Mouse (Mus musculus) erythroblast, embryonic 14.5 days (primary cell): ENCODE measurements around the gene Fbxw19. TPM values are rescaled to one million over a fixed set of nuclear protein-coding genes. Genes with fewer than 3 reads are reported as not detected.
"Not testable (repeated sequence)": the region's sequence is repeated elsewhere in the genome, so short reads cannot be mapped to it uniquely, and the experiment has no call there.

ENCODE experiments used
- H3K27me3 ChIP-seq: 2 replicates; pipeline ENCODE4 v1.6.1; 2012; ENCODE audit warnings: inconsistent platforms; ENCODE audit not compliant: control insufficient read depth
- H3K36me3 ChIP-seq: 2 replicates; pipeline ENCODE4 v1.6.1; 2012; ENCODE audit warnings: mild to moderate bottlenecking, inconsistent platforms; ENCODE audit not compliant: control insufficient read depth
- H3K4me1 ChIP-seq: 2 replicates; pipeline ENCODE4 v1.6.1; 2012; ENCODE audit warnings: inconsistent platforms; ENCODE audit not compliant: control insufficient read depth
- H3K4me3 ChIP-seq: replicated peaks from 2 replicates; pipeline ENCODE3; 2012; ENCODE audit warnings: moderate library complexity, mild to moderate bottlenecking, inconsistent platforms
- H3K9me3 ChIP-seq: 2 replicates; pipeline ENCODE4 v1.6.1; 2012; ENCODE audit warnings: low read length, inconsistent platforms, mixed read lengths; ENCODE audit not compliant: control insufficient read depth
- GATA1 ChIP-seq: IDR thresholded peaks from 2 replicates; pipeline ENCODE4 v1.6.1; 2012; ENCODE audit warnings: low read length, inconsistent platforms, mixed read lengths
- TAL1 ChIP-seq: IDR thresholded peaks from 3 replicates; pipeline ENCODE4 v1.6.1; 2012; ENCODE audit warnings: low read length, inconsistent platforms, mixed read lengths
- polyA plus RNA-seq: library from polyadenylated mRNA; stranded (reverse); fragments of >175 nt; gene quantifications from 2 replicates; pipeline ENCODE4 v1.2.3, GENCODE M21; 2012

The Fbxw19 gene
- polyA plus RNA-seq: 0.03 TPM in 1 of 2 replicates, not detected in the other

GRCm38 (mm10) chr9:109495775-109496174 lies at the start of gene Fbxw19:
Gene Fbxw19, minus strand, starts transcription at chr9:109495875.
- not testable (repeated sequence) for H3K4me3 ChIP-seq, H3K36me3 ChIP-seq, H3K27me3 ChIP-seq, H3K9me3 ChIP-seq, H3K4me1 ChIP-seq

- Histone ChIP-seq H3K36me3 (no peaks in the 10 kb centered on the region), H3K9me3 (peaks cover 4% of the 10 kb centered on the region; the same call in 1 of the 2 replicates), H3K27me3 (no peaks in the 10 kb centered on the region), H3K4me3 (no peak overlapping the region), H3K4me1 (no peaks in the 10 kb centered on the region)
- TF ChIP-seq TAL1 (no peak), GATA1 (no peak)
Observed at GRCm38 (mm10) chr9:109523385-109524064, 27.9 kb upstream of the Fbxw19 start.

GRCm38 (mm10) chr9:109449040-109449439 lies 46.6 kb downstream of the Fbxw19 start, which contains the start of gene Fbxw16:
Gene Fbxw16, minus strand, starts transcription at chr9:109449140.
- Histone ChIP-seq H3K4me3 (no peak within 1 kb of the TSS), H3K36me3 (no peaks in the 10 kb centered on the region), H3K9me3 (peaks cover 2% of the 10 kb centered on the region), H3K27me3 (no peaks in the 10 kb centered on the region), H3K4me1 (no peaks in the 10 kb centered on the region)
- no peak for TF ChIP-seq TAL1
- TF ChIP-seq GATA1: no peak

- Histone ChIP-seq H3K36me3 (no peaks in the 10 kb centered on the region), H3K9me3 (no peaks in the 10 kb centered on the region), H3K27me3 (no peaks in the 10 kb centered on the region), H3K4me1 (no peaks in the 10 kb centered on the region), H3K4me3 (no peak overlapping the region)
- no peak for TF ChIP-seq GATA1
- TF ChIP-seq TAL1: no peak
Observed at GRCm38 (mm10) chr9:109432956-109433355, 62.7 kb downstream of the Fbxw19 start.

Other genes starting within 250 kb of the Fbxw19 start
- not detected in 2 replicates for gene Fbxw14, start 208.2 kb downstream of the Fbxw19 start, polyA plus RNA-seq
- gene Fbxw28, start 156.2 kb downstream of the Fbxw19 start, polyA plus RNA-seq: not detected in 2 replicates
- not detected in 2 replicates for gene Fbxw22, start 91.6 kb downstream of the Fbxw19 start, polyA plus RNA-seq
- not detected in 2 replicates for gene Fbxw16, start 46.7 kb downstream of the Fbxw19 start, polyA plus RNA-seq
- not detected in 2 replicates for gene Fbxw15, start 72.4 kb upstream of the Fbxw19 start, polyA plus RNA-seq
- not detected in 2 replicates for gene Fbxw24, start 130.2 kb upstream of the Fbxw19 start, polyA plus RNA-seq
- gene Fbxw25, start 168.8 kb upstream of the Fbxw19 start, polyA plus RNA-seq: not detected in 2 replicates
- gene Fbxw18, start 206.8 kb upstream of the Fbxw19 start, polyA plus RNA-seq: not detected in 2 replicates